Mouse (Mus musculus): ENCODE results near the gene Nckap1l. TPM values are rescaled to one million over a fixed set of nuclear protein-coding genes. Genes with fewer than 3 reads are reported as not detected.

Gene Nckap1l
- polyA plus RNA-seq, 1 experiment from 2014 or later: 5.9 TPM

DNA sequence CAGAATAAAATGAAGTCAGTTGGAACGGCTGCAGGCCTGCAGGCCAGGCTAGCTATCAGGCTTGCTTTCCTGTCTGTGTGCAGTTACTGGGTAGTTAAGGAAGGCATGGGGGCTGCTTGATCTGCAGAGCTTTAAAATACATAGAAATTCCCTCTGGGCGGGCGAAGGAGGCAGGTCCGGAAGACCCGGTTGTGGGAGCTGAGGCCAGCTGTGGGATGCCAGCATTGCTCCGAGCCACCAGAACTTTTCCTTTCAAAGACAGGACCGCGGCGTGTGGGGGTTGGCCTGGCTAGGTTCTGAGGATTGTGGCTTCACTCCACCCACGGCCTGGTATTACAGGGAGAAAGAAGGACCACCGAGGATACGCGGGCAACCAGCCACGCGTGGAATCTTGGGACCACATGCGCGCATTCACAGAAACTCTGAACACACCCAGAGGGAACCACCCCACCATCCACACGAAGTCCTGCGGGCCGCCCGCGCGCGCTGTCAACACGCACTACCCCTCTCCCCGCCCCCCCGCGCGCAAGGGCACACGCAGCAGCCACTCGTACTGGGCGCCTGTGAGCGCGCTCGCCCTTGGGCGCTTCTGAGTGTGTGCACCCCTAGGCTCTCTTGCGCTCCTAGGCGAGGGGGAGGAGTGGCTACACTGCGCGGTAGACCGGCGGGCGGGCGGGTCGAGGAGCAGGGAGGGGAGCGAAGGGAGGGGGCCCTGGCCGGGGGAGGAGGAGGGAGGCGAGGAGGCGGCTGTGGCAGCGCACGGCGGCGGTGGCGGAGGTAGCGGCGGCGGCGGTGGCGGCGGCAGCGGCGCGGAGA lies 49.0 kb downstream of the Nckap1l start, which contains the start of gene Pde1b:
Pde1b (plus strand) TSS at position 600 of the 816 bp plus-strand sequence.
- WGBS (ENCODE audit: insufficient replicate concordance): under 1% methylated on average over 52 of the region's 63 CpGs
- Histone ChIP-seq H3K9me3 (replicated peaks) (no peaks in the 10 kb centered on the region), H3K4me1 (replicated peaks) (peaks cover 3% of the 10 kb centered on the region; the same call in 1 of the 2 replicates), H3K27me3 (peaks cover 41% of the 10 kb centered on the region), H3K4me3 (replicated peaks) (peak within 1 kb of the TSS; percentile 50), H3K4me2 (peak within 1 kb of the TSS; percentile 69), H3K9ac (peak within 1 kb of the TSS; percentile 33), H3K36me3 (no peaks in the 10 kb centered on the region), H3K27ac (no peak within 1 kb of the TSS)
- DNase-seq: no peak
- ATAC-seq (ENCODE audit: low read depth): peak; percentile 79

DNA sequence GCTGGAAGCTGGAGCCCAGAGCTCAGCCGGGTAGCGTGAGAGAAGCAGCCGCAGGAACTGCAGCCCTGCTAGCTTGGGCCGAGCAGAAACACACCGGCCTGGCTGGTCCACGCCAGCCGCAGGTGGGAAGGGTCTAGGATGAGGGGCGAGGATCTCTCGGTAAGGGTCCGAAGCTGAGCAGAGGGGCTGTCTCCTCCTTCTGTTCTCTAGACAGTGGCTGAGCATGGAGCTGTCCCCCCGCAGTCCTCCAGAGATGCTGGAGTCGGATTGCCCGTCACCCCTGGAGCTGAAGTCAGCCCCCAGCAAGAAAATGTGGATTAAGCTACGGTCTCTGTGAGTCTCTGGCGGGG lies 49.6 kb downstream of the Nckap1l start:
- WGBS (ENCODE audit: insufficient replicate concordance): 3% methylated on average over 15 of the region's 15 CpGs
- Histone ChIP-seq H3K9me3 (replicated peaks) (no peaks in the 10 kb centered on the region), H3K4me3 (replicated peaks) (peak overlapping the region; percentile 50), H3K27me3 (peaks cover 41% of the 10 kb centered on the region), H3K9ac (no peak overlapping the region; the same call in 1 of the 2 replicates), H3K4me2 (peak overlapping the region; percentile 69), H3K27ac (no peak overlapping the region), H3K36me3 (no peaks in the 10 kb centered on the region), H3K4me1 (replicated peaks) (peaks cover 3% of the 10 kb centered on the region; the same call in 1 of the 2 replicates)
- ATAC-seq (ENCODE audit: low read depth): 0 out of 2 replicates have a peak, but pooled peaks have one; percentile 23
- DNase-seq: no peak

DNA sequence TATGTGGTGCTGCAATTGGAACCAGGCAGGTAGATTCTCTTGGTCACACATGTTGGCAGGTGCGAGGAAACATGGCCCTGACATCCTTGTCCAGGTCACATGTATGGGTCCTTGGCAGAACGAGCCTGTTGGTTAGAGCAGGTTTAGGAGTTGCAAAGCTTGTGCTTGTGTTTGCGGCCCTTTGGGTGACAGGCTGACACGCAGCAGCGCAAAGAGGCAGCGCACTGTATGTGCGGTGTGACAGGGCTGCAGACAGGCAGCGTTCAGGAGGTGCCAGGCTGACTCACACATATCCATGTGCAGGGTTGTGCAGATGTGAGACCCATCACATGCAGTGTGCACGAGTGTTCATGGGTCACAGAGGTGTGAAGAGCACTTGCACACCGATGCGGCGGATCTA lies 50.1 kb downstream of the Nckap1l start:
- H3K27me3 ChIP-seq: peaks cover 41% of the 10 kb centered on the region
- H3K4me2 ChIP-seq: peak overlapping the region; percentile 69
- peaks cover 3% of the 10 kb centered on the region; the same call in 1 of the 2 replicates for H3K4me1 ChIP-seq (replicated peaks)
- DNase-seq (no peak), ATAC-seq (ENCODE audit: low read depth) (no peak)
- 48% methylated on average over 12 of the region's 12 CpGs for WGBS (ENCODE audit: insufficient replicate concordance)
- H3K4me3 ChIP-seq (replicated peaks): no peak overlapping the region
- no peaks in the 10 kb centered on the region for H3K36me3 ChIP-seq
- H3K9me3 ChIP-seq (replicated peaks): no peaks in the 10 kb centered on the region
- no peak overlapping the region for H3K27ac ChIP-seq
- H3K9ac ChIP-seq: no peak overlapping the region

DNA sequence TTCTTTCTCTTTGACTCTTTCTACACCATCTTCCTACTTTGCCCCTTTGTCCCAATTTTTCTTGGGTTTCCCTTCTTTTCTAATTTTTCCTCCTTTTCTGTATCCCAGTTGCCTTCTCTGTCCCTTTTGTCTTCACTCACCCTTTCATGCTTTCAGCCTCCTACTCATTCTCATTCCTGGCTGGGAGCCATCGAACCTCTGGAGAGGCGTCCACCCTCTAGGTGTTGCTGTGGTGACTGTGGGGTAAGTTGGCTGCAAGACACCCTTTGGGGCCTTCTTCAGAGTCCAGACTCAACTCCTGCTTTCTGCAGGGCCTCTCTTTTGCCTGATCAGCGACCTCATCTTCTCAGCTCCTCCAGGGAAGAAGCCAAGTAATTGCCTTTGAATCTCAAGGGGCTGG lies 55.7 kb downstream of the Nckap1l start:
- Histone ChIP-seq H3K4me1 (replicated peaks) (peaks cover 5% of the 10 kb centered on the region; the same call in 1 of the 2 replicates), H3K27me3 (peaks cover 14% of the 10 kb centered on the region), H3K4me2 (no peak overlapping the region), H3K9me3 (replicated peaks) (no peaks in the 10 kb centered on the region), H3K27ac (no peak overlapping the region), H3K36me3 (no peaks in the 10 kb centered on the region), H3K9ac (no peak overlapping the region), H3K4me3 (replicated peaks) (no peak overlapping the region)
- no peak for DNase-seq
- 47% methylated on average over 3 of the region's 3 CpGs for WGBS (ENCODE audit: insufficient replicate concordance)
- no peak for ATAC-seq (ENCODE audit: low read depth)

DNA sequence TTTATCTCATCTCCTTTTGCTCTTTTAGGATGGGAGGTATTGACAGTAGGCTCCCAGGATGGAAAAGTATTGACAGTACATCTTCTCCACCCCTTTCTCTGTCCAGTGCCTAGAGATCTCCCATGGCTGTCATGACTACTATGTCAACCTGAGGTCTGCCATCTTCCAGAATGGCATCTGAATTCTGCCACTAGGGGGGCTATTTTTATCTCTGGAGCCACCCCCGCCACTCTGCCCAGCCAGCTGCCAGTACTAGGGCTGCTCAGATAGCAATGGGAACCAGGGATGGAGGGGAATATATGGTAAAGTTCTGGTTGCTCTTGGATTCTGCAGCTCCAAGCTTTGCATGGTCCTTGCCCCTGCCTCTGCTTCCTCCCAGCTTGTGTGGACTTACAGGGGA lies 58.1 kb downstream of the Nckap1l start:
- Histone ChIP-seq H3K36me3 (no peaks in the 10 kb centered on the region), H3K9ac (no peak overlapping the region), H3K4me2 (no peak overlapping the region), H3K4me1 (replicated peaks) (peaks cover 8% of the 10 kb centered on the region; the same call in 1 of the 2 replicates), H3K27me3 (no peaks in the 10 kb centered on the region; the same call in 1 of the 2 replicates), H3K27ac (no peak overlapping the region), H3K4me3 (replicated peaks) (no peak overlapping the region), H3K9me3 (replicated peaks) (no peaks in the 10 kb centered on the region)
- WGBS (ENCODE audit: insufficient replicate concordance): 24% methylated on average over 1 of the region's 1 CpGs
- ATAC-seq (ENCODE audit: low read depth) (no peak), DNase-seq (no peak)

DNA sequence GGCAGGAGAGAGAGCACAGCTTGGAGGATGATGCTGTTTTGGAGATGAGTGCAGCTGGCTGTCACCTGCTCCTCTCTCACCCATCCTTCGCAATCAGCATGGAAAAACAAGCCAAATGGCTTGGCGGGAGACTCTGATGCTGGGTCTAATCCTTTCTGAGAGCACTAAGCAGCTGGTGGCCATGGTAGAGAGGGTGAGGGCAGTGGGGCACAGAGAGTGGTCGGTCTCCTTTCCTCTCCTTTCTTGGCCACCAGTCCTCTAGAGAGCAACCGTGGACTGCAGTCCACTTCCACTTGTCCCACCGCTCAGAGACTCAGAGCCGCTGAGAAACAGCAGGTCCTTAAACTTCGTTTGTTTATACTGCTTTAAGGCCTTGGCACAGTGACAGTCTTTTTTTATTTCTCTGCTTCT lies 60.0 kb downstream of the Nckap1l start:
- Histone ChIP-seq H3K27me3 (no peaks in the 10 kb centered on the region; the same call in 1 of the 2 replicates), H3K4me1 (replicated peaks) (peaks cover 8% of the 10 kb centered on the region; the same call in 1 of the 2 replicates), H3K36me3 (no peaks in the 10 kb centered on the region), H3K27ac (no peak overlapping the region), H3K9ac (no peak overlapping the region), H3K9me3 (replicated peaks) (no peaks in the 10 kb centered on the region), H3K4me2 (peak overlapping the region; percentile 47; the same call in 1 of the 2 replicates), H3K4me3 (replicated peaks) (no peak overlapping the region)
- DNase-seq (no peak), ATAC-seq (ENCODE audit: low read depth) (no peak)
- 15% methylated on average over 7 of the region's 7 CpGs for WGBS (ENCODE audit: insufficient replicate concordance)

DNA sequence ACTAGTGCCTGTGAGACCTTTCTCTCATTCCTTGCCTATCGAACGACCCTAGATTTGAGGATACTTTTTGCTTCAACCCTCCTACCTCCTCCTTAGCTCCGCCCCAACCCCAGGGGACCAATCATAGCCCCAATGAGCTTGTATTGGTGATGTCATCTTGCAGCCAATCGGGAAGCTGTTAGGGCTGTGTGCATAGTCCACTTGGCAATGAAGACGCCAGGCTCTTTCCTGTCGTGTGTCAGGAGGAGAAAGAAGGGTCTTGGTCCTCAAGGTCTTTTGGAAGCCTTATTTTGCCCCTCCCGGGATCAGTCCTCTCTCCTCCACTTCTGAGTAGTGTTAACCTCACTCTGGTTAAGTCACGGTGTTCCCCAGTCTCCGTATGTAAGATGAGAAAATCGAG lies 60.5 kb downstream of the Nckap1l start:
- no peaks in the 10 kb centered on the region; the same call in 1 of the 2 replicates for H3K27me3 ChIP-seq
- H3K4me2 ChIP-seq: peak overlapping the region; percentile 47
- no peaks in the 10 kb centered on the region for H3K9me3 ChIP-seq (replicated peaks)
- ATAC-seq (ENCODE audit: low read depth): peak; percentile 84
- peak overlapping the region; percentile 23; the same call in 1 of the 2 replicates for H3K4me3 ChIP-seq (replicated peaks)
- H3K9ac ChIP-seq: no peak overlapping the region
- 8% methylated on average over 10 of the region's 10 CpGs for WGBS (ENCODE audit: insufficient replicate concordance)
- H3K27ac ChIP-seq: no peak overlapping the region
- peaks cover 8% of the 10 kb centered on the region; the same call in 1 of the 2 replicates for H3K4me1 ChIP-seq (replicated peaks)
- H3K36me3 ChIP-seq: no peaks in the 10 kb centered on the region
- no peak for DNase-seq

DNA sequence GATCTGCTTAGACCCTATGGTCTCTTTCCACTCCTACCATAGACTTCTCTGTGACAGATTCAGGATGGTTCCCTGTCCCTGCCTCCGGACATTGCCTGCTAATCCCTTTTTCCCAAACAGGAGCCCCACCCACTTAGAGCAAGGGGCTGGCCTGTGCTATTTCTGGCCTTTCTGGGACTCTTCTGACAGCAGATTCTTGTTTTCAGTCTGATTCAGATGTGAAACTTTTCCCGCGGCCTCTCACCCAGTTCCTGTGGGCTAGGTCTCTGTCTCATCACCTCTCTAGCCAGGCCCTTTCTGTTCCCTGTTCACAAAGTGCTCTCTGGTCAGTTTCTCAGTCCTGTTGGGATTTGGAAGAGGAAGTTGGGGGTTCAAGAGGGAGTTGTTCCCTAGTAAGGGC lies 61.3 kb downstream of the Nckap1l start:
- WGBS (ENCODE audit: insufficient replicate concordance): 36% methylated on average over 3 of the region's 3 CpGs
- Histone ChIP-seq H3K4me2 (no peak overlapping the region; the same call in 1 of the 2 replicates), H3K4me1 (replicated peaks) (peaks cover 8% of the 10 kb centered on the region; the same call in 1 of the 2 replicates), H3K9ac (no peak overlapping the region), H3K9me3 (replicated peaks) (no peaks in the 10 kb centered on the region), H3K27ac (no peak overlapping the region), H3K27me3 (no peaks in the 10 kb centered on the region; the same call in 1 of the 2 replicates), H3K36me3 (no peaks in the 10 kb centered on the region), H3K4me3 (replicated peaks) (no peak overlapping the region)
- no peak for DNase-seq
- ATAC-seq (ENCODE audit: low read depth): no peak

DNA sequence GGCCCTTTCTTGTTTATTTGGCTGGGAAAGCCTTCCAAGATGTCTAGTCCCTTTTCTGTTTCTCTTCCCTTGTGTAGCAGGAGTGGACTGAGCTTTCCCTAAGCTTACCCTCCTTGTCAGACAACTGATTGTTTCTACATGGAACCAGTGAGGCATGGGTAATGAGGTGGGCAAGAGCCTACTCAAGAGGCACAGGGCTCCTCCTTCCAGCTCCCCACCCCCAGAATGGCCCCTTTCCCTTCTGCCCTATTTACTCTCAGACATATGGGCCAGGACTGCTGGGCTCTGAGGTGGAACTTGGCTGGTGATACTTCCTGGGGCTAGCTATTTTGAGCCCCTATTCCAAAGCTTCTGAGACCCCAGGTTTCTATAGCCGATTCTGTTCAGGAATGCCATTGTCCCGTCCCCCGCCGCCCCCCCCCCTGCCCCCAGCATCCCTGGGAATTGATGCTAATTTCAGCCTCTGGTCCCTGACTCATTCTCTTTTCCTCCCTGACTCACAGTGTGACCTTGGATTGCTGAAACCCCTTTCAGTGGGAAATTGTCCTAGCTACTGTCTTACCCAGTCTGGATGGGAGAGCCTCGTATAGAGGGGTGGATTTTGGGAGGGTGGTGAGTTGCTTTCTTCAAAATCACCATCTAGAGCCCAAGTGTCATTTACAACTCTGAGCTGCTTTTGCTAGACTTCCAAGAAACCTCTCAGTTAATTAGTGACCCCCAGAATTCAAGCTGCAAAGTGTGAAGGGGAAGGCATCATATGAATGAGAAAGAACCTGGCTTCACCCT lies 65.2 kb downstream of the Nckap1l start:
- Histone ChIP-seq H3K27me3 (no peaks in the 10 kb centered on the region; the same call in 1 of the 2 replicates), H3K9ac (no peak overlapping the region), H3K36me3 (no peaks in the 10 kb centered on the region), H3K9me3 (replicated peaks) (no peaks in the 10 kb centered on the region), H3K27ac (no peak overlapping the region), H3K4me1 (replicated peaks) (peaks cover 8% of the 10 kb centered on the region; the same call in 1 of the 2 replicates), H3K4me2 (no peak overlapping the region), H3K4me3 (replicated peaks) (no peak overlapping the region)
- 24% methylated on average over 5 of the region's 5 CpGs for WGBS (ENCODE audit: insufficient replicate concordance)
- DNase-seq: no peak
- ATAC-seq (ENCODE audit: low read depth): no peak

DNA sequence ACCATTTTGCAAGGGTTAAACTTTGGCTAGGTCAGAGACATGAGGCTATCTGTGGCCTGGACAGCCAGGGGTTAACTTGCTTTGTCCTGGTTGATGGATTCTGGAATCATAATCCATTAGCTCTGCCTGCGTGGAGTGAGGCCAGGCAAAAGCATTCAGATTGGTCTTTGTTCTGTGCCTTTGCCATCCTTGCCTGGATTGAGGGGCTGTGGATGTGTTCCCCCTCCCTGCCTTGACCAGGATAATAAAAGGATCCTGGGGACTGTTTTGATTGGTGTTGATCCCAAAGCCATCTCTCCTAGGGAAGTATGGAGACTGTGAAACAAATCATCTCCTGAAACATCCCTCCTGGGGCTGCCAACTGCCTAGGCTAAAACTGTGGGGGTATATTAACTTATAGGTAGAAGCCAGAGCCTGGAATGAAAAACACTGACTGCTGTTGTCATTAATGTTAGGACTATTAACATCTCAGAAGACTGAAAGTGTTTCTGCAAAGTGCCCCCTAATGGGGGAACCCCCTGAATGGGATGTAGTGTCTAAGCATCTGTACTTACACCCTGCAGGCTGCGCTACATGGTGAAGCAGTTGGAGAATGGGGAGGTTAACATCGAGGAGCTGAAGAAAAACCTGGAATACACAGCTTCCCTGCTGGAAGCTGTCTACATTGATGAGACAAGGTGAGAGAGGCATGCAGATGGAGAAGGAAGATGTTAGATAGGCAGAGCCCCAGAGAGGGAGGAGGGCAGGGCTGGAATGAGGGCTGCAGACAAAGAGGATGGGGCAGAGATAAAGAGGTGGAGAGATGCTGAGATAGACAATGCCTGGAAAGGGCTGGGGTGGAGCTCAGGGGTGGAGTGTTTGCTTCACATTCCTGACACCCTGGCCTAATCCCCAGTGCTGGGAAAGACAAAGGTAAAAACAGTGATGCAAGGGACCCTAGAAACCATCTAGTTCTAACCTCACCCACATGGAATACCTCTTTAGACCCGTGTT lies 66.1 kb downstream of the Nckap1l start:
- Histone ChIP-seq H3K27me3 (no peaks in the 10 kb centered on the region), H3K4me3 (replicated peaks) (no peak overlapping the region), H3K4me1 (replicated peaks) (0 out of 2 replicates have a peak, but pooled peaks cover 3% of the 10 kb centered on the region), H3K27ac (no peak overlapping the region), H3K4me2 (no peak overlapping the region), H3K36me3 (no peaks in the 10 kb centered on the region), H3K9me3 (replicated peaks) (no peaks in the 10 kb centered on the region), H3K9ac (no peak overlapping the region)
- DNase-seq: no peak
- no peak for ATAC-seq (ENCODE audit: low read depth)
- 28% methylated on average over 4 of the region's 4 CpGs for WGBS (ENCODE audit: insufficient replicate concordance)

Measured in liver, embryonic 13.5 days (tissue).